Mouse (Mus musculus): ENCODE results near the gene Jak3. TPM values are rescaled to one million over a fixed set of nuclear protein-coding genes. Genes with fewer than 3 reads are reported as not detected.

The Jak3 gene
- 4.6 and 6.3 TPM in 2 replicates for polyA plus RNA-seq (2012; rRNA removed)

DNA sequence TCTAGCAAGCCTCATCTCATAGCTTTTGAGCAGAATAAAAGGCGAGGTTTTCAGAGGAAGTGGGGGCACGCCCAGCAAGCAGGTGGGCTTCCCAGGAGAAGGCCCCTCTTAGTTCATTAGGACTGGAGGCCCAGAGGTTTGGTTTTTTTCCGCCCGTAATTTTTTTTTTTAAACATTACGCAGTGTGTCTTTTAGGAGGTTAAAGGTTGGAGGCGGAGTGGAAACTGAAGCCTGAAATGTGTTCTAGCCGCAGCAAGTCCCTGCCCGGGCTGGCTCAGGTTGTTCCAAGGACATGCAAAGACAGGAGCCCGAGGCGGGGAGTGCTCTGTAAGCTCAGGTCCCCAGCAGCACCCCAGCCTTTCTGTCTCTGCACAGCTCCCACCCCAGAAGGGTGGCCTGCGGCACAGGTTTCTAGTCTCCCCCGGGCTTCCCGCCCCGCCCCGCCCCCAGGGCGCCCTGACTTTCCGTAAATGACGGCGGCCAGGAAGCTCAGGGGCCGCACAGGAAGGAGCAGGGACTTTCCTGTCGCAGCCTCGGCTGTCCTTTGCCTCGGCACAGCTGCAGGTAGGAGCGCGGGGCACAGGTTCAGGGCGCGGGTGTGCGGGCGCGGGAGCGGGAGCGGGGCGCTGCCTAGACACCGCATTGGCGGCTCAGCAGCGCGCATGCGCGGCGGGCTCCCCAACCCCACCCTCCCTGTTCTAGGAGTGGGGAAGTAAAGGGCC lies at the start of gene Jak3:
Gene Jak3, plus strand, starts transcription at position 277 of the 722 bp plus-strand sequence.

DNA sequence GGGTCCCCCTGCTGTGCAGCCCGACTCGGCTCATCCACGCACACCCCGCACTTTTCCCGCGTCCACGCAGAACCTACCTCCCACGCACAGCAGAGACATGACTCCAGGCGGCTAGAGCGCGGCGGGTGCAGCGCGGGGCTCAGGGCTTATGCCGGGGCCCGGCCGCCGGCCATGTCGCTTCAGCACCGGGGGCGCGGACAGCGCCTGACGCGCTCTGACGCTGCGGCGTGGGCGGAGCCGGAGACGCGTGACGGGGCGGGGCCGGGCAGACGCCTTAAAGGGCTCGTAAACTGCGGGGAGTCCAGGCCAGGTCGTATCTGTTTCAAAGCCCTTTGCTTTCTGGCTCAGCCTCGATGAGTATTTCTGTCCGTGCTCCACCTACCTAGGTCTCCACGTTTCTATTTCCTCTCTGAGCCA lies 4.5 kb upstream of the Jak3 start, which contains the start of gene Unc13a:
Gene Unc13a, minus strand, starts transcription at position 209 of the 417 bp plus-strand sequence.

DNA sequence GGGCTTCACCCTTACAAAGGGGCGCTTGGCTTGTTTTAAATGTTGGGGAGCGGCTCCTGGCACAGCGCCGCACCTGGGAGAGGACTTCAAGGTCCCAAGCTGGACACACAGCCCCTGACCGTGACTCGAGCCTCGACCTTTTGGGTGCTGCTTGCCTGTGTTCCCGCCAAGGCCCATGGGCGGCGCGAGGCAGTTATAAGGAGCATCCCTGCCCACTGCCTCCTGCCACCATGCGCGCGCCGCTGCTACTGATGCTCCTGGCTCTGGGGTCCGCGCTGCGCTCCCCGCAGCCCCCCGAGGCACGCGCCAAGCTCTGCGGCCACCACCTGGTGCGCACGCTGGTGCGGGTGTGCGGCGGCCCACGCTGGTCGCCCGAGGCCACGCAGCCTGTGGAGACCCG lies 12.9 kb downstream of the Jak3 start, which contains the start of gene Insl3:
Gene Insl3, plus strand, starts transcription at position 187 of the 400 bp plus-strand sequence.

DNA sequence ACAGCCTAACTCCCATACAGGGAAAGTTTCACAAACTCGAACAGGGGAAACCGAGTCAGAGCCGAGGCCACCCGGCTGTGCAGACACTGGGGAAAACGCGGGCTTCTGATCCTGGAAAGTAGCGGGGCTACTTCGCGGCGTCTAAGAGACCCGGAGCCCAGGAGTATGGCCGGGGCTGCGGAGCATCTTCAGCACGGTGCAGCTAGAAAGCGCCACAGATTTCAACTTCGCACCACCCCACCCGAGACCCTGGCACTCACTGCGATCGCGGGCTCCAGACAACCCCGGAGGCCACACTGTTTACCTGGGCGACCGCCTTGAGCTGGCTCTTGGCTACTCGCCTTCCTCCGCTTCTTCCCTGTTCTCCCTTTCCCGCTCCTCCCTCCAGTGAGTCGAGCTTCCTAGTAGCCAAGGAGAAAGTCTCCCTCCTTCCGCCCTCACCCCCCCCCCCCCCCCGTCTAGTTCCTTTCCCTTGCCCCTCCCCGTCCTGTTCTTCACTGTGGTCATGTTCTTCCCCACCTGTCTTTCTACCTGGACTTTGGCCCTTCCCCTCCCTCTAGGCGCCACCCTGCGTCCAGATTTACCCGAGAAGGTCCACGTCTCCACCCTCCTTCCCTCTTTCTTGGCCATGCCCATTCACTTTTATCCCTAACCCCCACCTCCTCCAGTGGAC lies 25.5 kb downstream of the Jak3 start, which contains the start of gene B3gnt3:
Gene B3gnt3, minus strand, starts transcription at position 376 of the 673 bp plus-strand sequence.

DNA sequence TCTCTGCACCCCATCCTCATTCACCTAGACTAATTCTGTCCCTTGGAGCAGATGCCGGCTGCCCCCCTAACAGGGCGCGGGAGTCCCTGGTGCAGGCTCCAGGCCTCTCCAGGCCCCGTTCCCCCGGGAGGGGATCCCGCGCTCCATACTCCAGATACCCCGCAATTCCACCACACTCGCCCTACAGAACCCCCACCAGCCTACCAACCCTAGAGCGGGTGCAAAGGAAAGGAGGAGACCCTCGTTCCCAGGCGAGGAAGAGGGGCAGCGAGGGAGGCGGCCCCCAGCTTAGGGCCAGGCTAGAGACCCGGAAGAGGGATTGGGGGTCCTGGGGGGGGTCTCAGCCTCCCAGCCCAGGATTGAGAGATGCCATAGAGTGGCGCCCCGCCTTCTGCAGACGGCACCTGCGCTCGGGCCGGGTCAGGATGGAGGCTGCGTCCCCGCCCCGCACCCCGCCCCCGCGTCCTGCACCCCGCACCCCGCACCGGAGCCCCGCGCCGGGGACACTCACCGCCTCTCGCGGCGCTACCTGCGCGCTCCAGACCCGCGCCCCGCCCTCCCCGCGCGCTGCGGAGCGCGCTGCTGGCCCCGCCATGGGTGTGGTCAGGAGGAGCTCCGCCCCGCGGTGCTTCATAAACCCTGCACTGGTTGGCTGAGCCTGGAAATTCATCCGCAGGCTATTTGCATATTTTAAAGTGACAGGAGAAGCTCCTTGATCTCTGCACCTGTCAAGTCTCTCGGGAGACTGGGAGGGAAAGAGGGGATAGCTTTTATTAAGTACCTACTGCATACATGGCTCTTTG lies 49.2 kb downstream of the Jak3 start, which contains the start of gene Fcho1:
Gene Fcho1, minus strand, starts transcription at position 595 of the 803 bp plus-strand sequence.

Other genes starting within 250 kb of the Jak3 start
- gene Abhd8, start 212.6 kb upstream of the Jak3 start, polyA plus RNA-seq (2012; rRNA removed): 122 and 130 TPM in 2 replicates
- 88.1 and 98.9 TPM in 2 replicates for gene Mrpl34, start 211.3 kb upstream of the Jak3 start, polyA plus RNA-seq (2012; rRNA removed)
- gene Dda1, start 207.1 kb upstream of the Jak3 start, polyA plus RNA-seq (2012; rRNA removed): 167 and 174 TPM in 2 replicates
- 123 and 140 TPM in 2 replicates for gene Ano8, start 190.3 kb upstream of the Jak3 start, polyA plus RNA-seq (2012; rRNA removed)
- 27.1 and 27.9 TPM in 2 replicates for gene Gtpbp3, start 188.2 kb upstream of the Jak3 start, polyA plus RNA-seq (2012; rRNA removed)
- 11.4 and 18.7 TPM in 2 replicates for gene Plvap, start 164.5 kb upstream of the Jak3 start, polyA plus RNA-seq (2012; rRNA removed)
- gene Ccdc194, start 150.6 kb upstream of the Jak3 start, polyA plus RNA-seq (2012; rRNA removed): 0.59 and 0.60 TPM in 2 replicates
- gene Bst2, start 138.8 kb upstream of the Jak3 start, polyA plus RNA-seq (2012; rRNA removed): 36.4 and 46.8 TPM in 2 replicates
- gene Mvb12a, start 133.4 kb upstream of the Jak3 start, polyA plus RNA-seq (2012; rRNA removed): 81.1 and 89.0 TPM in 2 replicates
- 0.05 and 0.15 TPM in 2 replicates for gene Tmem221, start 117.4 kb upstream of the Jak3 start, polyA plus RNA-seq (2012; rRNA removed)
- gene Nxnl1, start 109.7 kb upstream of the Jak3 start, polyA plus RNA-seq (2012; rRNA removed): not detected in 2 replicates
- gene Slc27a1, start 107.4 kb upstream of the Jak3 start, polyA plus RNA-seq (2012; rRNA removed): 117 and 122 TPM in 2 replicates
- gene Pgls, start 84.1 kb upstream of the Jak3 start, polyA plus RNA-seq (2012; rRNA removed): 133 and 140 TPM in 2 replicates
- gene Fam129c, start 78.6 kb upstream of the Jak3 start, polyA plus RNA-seq (2012; rRNA removed): 9.8 and 10.5 TPM in 2 replicates
- 134 and 175 TPM in 2 replicates for gene Colgalt1, start 65.3 kb upstream of the Jak3 start, polyA plus RNA-seq (2012; rRNA removed)
- 65.1 and 70.6 TPM in 2 replicates for gene Unc13a, start 4.5 kb upstream of the Jak3 start, polyA plus RNA-seq (2012; rRNA removed)
- gene Insl3, start 12.9 kb downstream of the Jak3 start, polyA plus RNA-seq (2012; rRNA removed): 1.8 and 2.0 TPM in 2 replicates
- gene B3gnt3, start 25.5 kb downstream of the Jak3 start, polyA plus RNA-seq (2012; rRNA removed): 0.51 and 0.57 TPM in 2 replicates
- 151 and 159 TPM in 2 replicates for gene Fcho1, start 49.4 kb downstream of the Jak3 start, polyA plus RNA-seq (2012; rRNA removed)
- 2.8 and 3.0 TPM in 2 replicates for gene Zfp709, start 205.7 kb downstream of the Jak3 start, polyA plus RNA-seq (2012; rRNA removed)
- gene Zfp882, start 232.3 kb downstream of the Jak3 start, polyA plus RNA-seq (2012; rRNA removed): 10.1 and 12.8 TPM in 2 replicates
- 19.3 and 19.6 TPM in 2 replicates for gene Zfp617, start 232.3 kb downstream of the Jak3 start, polyA plus RNA-seq (2012; rRNA removed)

Measured in central nervous system, embryonic 14 days (tissue).